Mouse (Mus musculus): ENCODE measurements around the gene Myrip.

DNA sequence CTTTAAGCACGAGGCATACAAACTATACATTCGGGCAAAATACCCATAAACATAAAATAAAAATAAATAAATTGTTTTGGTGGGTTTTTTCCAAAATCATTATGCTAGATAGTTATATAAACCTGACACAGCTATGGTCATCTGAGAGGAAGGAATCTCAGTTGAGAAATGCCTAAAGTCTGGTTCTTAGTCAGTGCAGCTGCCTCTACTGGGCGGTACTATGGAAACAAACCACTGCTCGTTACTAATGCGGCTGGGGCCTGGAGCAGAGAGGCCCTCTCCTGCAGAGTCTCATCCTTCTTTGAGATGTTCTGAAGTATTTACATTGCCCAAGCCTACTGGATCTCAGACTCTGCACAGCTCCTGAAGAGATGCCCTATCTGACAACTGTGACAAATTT is 70.3 kb downstream of the Myrip start:
- TF ChIP-seq GATA1 (IDR thresholded peaks at IDR 0.05; ENCODE audit: low read length) (no peak), TAL1 (IDR thresholded peaks at IDR 0.05; ENCODE audit: low read length) (no peak)

Data from erythroblast, embryonic 14.5 days (primary cell).